Mouse (Mus musculus) stomach, embryonic 14.5 days (tissue): ENCODE results near the gene Syna. TPM values are rescaled to one million over a fixed set of nuclear protein-coding genes. Genes with fewer than 3 reads are reported as not detected.

Source experiments
- ATAC-seq: fragments of 200-750 bp; cut with Nextera tagmentation; 2 replicates; pipeline ENCODE4 v1.8.0; 2017; ENCODE audit warnings: low read depth, moderate TSS enrichment; ENCODE audit not compliant: insufficient number of reproducible peaks, insufficient read depth, low FRiP score
- H3K27ac ChIP-seq: fragments of 300-500 bp; sonication (generic); 2 replicates; pipeline ENCODE4 v1.5.1; 2014; ENCODE audit warnings: mild to moderate bottlenecking, low read length, moderate library complexity, mixed read lengths
- H3K27me3 ChIP-seq: fragments of 300-500 bp; sonication (generic); 2 replicates; pipeline ENCODE4 v1.6.1; 2014; ENCODE audit warnings: low read length, control low read depth, mixed read lengths; ENCODE audit not compliant: control insufficient read depth, insufficient read depth
- H3K36me3 ChIP-seq: fragments of 300-500 bp; sonication (generic); 2 replicates; pipeline ENCODE4 v1.6.1; 2014; ENCODE audit warnings: mild to moderate bottlenecking, control low read depth, low read length, moderate library complexity, mixed read lengths; ENCODE audit not compliant: control insufficient read depth, insufficient read depth
- H3K4me1 ChIP-seq: fragments of 300-500 bp; sonication (generic); 2 replicates; pipeline ENCODE4 v1.6.1; 2014; ENCODE audit warnings: low read length, control low read depth, mixed read lengths; ENCODE audit not compliant: control insufficient read depth, insufficient read depth
- H3K4me2 ChIP-seq: fragments of 300-500 bp; sonication (generic); replicated peaks from 2 replicates; pipeline ENCODE4 v1.6.1; 2014; ENCODE audit warnings: low read depth, low read length, control low read depth
- H3K4me3 ChIP-seq: fragments of 300-500 bp; sonication (generic); 2 replicates; pipeline ENCODE4 v1.5.1; 2014; ENCODE audit warnings: low read depth, low read length, control low read depth
- H3K9ac ChIP-seq: fragments of 300-500 bp; sonication (generic); replicated peaks from 2 replicates; pipeline ENCODE4 v1.6.1; 2014; ENCODE audit warnings: low read depth, mild to moderate bottlenecking, control low read depth, low read length, moderate library complexity, mixed read lengths
- H3K9me3 ChIP-seq: fragments of 300-500 bp; sonication (generic); 2 replicates; pipeline ENCODE4 v1.6.1; 2016; ENCODE audit warnings: low read depth, low read length, control low read depth; ENCODE audit not compliant: control insufficient read depth
- WGBS: fragments of 180-500 bp; shearing (Covaris S2); extraction: QIAGEN DNeasy Blood & Tissue Kit; methylation state at CpG from one replicate; pipeline ENCODE4 v1.1.7; 2014; 5-methylcytosine and 5-hydroxymethylcytosine counted together
- microRNA-seq: library from miRNA; unstranded; fragments of <30 nt; microRNA quantifications from one replicate; pipeline ENCODE4, GENCODE M21; 2016
- polyA plus RNA-seq: library from polyadenylated mRNA; unstranded; fragments of >200 nt; fragmentation: Nextera tagmentation; extraction: Ambion mirVana; gene quantifications from 2 replicates; pipeline ENCODE4 v1.2.1, GENCODE M21; 2014

The Syna gene
- polyA plus RNA-seq, 1 experiment from 2014 or later: not detected

GRCm38 (mm10) chr5:134512086-134512485 lies 47.9 kb downstream of the Syna start:
- Histone ChIP-seq H3K4me2 (no peak overlapping the region), H3K9ac (no peak overlapping the region), H3K36me3 (peaks cover 57% of the 10 kb centered on the region), H3K27ac (no peak overlapping the region), H3K4me3 (no peak overlapping the region), H3K4me1 (no peaks in the 10 kb centered on the region), H3K9me3 (no peaks in the 10 kb centered on the region), H3K27me3 (no peaks in the 10 kb centered on the region)
- WGBS: 87% methylated on average over 5 of the region's 5 CpGs
- ATAC-seq: no peak

GRCm38 (mm10) chr5:134510266-134510665 lies 49.7 kb downstream of the Syna start:
- Histone ChIP-seq H3K9ac (no peak overlapping the region), H3K4me2 (no peak overlapping the region), H3K9me3 (no peaks in the 10 kb centered on the region), H3K4me3 (no peak overlapping the region), H3K27me3 (no peaks in the 10 kb centered on the region), H3K27ac (no peak overlapping the region), H3K36me3 (peaks cover 41% of the 10 kb centered on the region), H3K4me1 (no peaks in the 10 kb centered on the region)
- WGBS: 95% methylated on average over 5 of the region's 5 CpGs
- no peak for ATAC-seq

- no peak for ATAC-seq
- Histone ChIP-seq H3K36me3 (peaks cover 31% of the 10 kb centered on the region), H3K27me3 (no peaks in the 10 kb centered on the region), H3K9me3 (no peaks in the 10 kb centered on the region), H3K4me1 (no peaks in the 10 kb centered on the region), H3K4me2 (no peak overlapping the region), H3K9ac (no peak overlapping the region), H3K4me3 (no peak overlapping the region), H3K27ac (no peak overlapping the region)
- 86% methylated on average over 5 of the region's 5 CpGs for WGBS
These were observed 51.0 kb downstream of the Syna start for GRCm38 (mm10) chr5:134508965-134509364.

Small RNA genes lying within 50 kb of the gene (microRNA-seq; reads per million reads assigned to microRNA genes)
- gene Mir7228: not detected

Other genes with a start within 250 kb of the Syna start
- 178 and 184 TPM in 2 replicates for gene Gtf2i, start 245.4 kb downstream of the Syna start, polyA plus RNA-seq
- 107 and 112 TPM in 2 replicates for gene Gtf2ird1, start 103.5 kb downstream of the Syna start, polyA plus RNA-seq
- gene Clip2, start 7.7 kb downstream of the Syna start, polyA plus RNA-seq: 4.1 and 4.4 TPM in 2 replicates
- 278 and 285 TPM in 2 replicates for gene Rfc2, start 21.2 kb upstream of the Syna start, polyA plus RNA-seq
- gene Lat2, start 54.9 kb upstream of the Syna start, polyA plus RNA-seq: 1.2 and 1.6 TPM in 2 replicates
- 442 and 457 TPM in 2 replicates for gene Eif4h, start 79.3 kb upstream of the Syna start, polyA plus RNA-seq
- gene Limk1, start 128.4 kb upstream of the Syna start, polyA plus RNA-seq: 7.1 and 7.6 TPM in 2 replicates
- 48.3 and 54.9 TPM in 2 replicates for gene Eln, start 187.2 kb upstream of the Syna start, polyA plus RNA-seq